Mouse (Mus musculus) CH12F3 (cell line): Measurements from ENCODE around the gene Sh3bp1.
"Not testable (repeated sequence)": the region's sequence is repeated elsewhere in the genome, so short reads cannot be mapped to it uniquely, and the experiment has no call there.

Experiments used
- in situ Hi-C: fragments of 300-500 bp; cut with MboI; formaldehyde crosslinking; loops from 2 replicates; pipeline ENCODE4 v1.14.3; 2020; ENCODE audit warnings: low sequenced_read_pairs

The Sh3bp1 gene

GRCm38 (mm10) chr15:78876991-78877809 is 22.4 kb upstream of the Sh3bp1 start, which contains the start of gene Gga1:
Gene Gga1 (plus strand): TSS chr15:78877190.
- in situ Hi-C loops: no loop called here

GRCm38 (mm10) chr15:78877810-78878390 is 21.7 kb upstream of the Sh3bp1 start:
- in situ Hi-C loops: no loop called here

DNA sequence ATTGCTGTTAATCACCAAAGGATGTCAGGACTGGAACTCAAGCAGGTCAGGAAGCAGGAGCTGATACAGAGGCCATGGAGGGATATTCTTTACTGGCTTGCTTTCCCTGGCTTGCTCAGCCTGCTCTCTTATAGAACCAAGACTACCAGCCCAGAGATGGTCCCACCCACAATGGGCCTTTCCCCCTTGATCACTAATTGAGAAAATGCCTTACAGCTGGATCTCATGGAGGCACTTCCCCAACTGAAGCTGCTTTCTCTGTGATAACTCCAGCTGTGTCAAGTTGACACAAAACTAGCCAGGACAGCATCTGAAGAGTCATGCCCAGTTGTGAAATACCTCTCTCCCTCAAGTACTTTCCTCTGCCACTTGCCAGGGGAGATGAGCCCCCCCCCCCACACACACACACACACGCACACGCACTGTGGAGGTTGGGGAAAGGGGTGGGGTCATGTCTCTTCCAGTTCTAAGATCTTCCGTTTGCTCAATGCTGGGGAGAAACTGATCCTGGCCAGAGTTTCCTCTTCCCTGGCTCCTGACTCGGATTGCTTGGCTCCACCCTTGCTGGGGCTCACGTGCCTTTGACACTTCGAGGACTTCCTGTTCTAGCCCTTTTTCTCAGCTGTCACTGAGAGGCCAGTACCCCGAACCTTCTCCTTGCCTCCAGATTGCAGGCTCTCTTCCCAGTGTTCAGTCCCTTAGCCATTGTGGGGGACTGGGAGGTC is 20.6 kb upstream of the Sh3bp1 start:
- in situ Hi-C loops: not testable (repeated sequence)

DNA sequence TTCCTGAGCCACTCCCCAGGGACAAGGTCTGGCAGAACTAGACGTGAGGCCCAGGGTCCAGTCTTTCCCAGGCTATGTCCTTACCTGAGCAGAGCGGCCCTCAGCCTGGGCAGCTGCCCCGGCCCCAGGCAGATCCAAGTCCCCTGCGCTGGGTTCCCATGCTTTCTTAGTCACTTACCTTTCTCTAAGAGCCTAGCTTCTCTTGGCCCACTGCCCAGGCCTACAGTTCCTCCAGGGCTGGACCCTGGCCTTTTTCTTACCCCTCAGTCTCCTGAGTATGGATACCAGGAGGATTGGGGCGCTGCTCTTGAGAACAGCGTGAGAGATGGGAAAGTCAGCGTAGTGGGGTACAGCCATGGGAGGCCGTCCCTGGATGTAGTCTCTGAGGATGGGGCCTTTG is 19.1 kb upstream of the Sh3bp1 start:
- in situ Hi-C loops: no loop called here

DNA sequence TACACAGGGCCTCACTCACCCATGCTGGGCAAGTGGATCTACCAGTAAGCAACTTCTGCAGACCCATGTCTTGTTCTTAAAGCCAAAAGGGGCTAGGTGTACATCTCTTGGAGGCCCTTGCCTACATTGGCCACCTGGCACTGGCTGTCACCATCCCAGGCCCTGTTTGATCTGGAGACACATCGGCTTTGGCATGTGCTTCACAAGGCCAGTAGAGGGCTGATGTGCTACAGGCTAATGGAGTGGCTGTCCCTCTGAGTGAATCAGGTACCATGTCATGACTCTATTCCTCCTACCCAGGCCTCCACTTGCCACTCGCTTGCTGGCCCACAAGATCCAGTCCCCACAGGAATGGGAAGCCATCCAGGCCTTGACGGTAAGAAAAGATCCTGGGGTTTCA is 17.7 kb upstream of the Sh3bp1 start:
- in situ Hi-C loops: no loop called here

GRCm38 (mm10) chr15:78889401-78889853 is 10.1 kb upstream of the Sh3bp1 start:
- in situ Hi-C loops: no loop called here

- in situ Hi-C loops: no loop called here
Measured at GRCm38 (mm10) chr15:78892440-78892839, 7.1 kb upstream of the Sh3bp1 start.

DNA sequence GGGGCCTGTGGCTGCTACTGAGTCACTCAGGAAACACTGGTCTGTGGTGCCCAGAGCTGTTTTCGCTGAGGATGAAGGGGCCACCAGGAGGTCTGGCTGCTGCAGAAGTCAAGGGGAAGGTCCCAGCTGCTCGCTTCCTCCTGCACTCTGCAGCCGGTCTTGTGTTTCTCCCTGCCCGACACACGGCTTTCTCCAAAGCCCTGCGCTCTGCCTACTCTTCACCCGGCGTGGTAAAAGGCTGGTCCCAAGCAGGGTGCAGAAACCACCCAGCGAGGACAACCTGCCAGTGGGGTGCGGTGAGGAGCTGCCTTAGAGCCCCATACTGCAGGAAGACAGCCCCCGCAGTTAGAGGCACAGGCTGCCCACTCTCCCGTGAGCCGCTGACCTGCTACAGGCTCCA is 4.8 kb upstream of the Sh3bp1 start:
- in situ Hi-C loops: no loop called here

- in situ Hi-C loops: no loop called here
Measured at GRCm38 (mm10) chr15:78895741-78896140, 3.8 kb upstream of the Sh3bp1 start.

DNA sequence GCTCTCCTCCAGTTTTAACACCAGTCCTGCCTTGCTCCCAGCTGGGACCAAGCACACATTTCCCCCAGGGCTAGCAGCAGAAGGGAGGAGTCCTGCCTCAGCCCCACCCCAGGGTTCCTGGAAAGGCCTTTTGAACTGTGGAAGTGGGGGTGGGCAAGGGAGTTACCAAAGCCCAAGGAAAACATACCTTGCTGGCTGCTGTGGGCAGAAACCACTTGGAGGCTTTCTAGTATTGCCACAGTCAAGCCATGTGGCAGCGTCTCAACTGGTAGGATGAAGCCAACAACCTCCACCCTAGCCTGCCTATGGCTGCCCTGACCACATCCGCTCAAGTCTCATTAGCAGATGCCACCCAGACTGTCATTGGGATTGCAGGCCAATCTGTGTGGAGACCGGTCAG is 3.4 kb upstream of the Sh3bp1 start:
- in situ Hi-C loops: no loop called here

- in situ Hi-C loops: no loop called here
Measured at GRCm38 (mm10) chr15:78897488-78897887, 2.1 kb upstream of the Sh3bp1 start.

- in situ Hi-C loops: no loop called here
Measured at GRCm38 (mm10) chr15:78898507-78899001, 1.0 kb upstream of the Sh3bp1 start.

GRCm38 (mm10) chr15:78899409-78899739 is 194 bp upstream of the Sh3bp1 start, which contains the start of gene Gm49510:
Gene Gm49510 (plus strand): TSS chr15:78899667.
- in situ Hi-C loops: no loop called here

GRCm38 (mm10) chr15:78900585-78901421 is 1.2 kb downstream of the Sh3bp1 start:
- in situ Hi-C loops: no loop called here

GRCm38 (mm10) chr15:78901422-78901789 is 1.8 kb downstream of the Sh3bp1 start:
- in situ Hi-C loops: no loop called here

DNA sequence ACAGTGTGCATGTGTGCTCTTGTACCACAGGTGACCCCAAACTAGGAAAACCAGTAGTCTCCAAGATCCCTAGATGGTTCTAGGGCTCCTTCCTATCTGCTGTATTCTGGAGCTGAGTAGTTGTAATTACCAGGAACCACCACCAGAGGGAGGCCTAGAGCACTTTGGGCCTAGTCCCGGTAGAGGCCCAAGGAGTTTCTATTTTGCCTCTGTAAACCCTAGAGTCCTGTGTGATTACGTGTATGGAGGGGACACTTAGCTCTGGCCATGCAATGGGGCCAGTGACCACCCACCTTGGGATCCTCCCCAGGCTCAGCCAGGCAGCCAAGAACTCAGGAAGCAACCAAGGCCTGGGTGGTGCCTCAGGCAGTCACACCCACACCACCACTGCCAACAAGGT is 3.7 kb downstream of the Sh3bp1 start:
- in situ Hi-C loops: no loop called here

DNA sequence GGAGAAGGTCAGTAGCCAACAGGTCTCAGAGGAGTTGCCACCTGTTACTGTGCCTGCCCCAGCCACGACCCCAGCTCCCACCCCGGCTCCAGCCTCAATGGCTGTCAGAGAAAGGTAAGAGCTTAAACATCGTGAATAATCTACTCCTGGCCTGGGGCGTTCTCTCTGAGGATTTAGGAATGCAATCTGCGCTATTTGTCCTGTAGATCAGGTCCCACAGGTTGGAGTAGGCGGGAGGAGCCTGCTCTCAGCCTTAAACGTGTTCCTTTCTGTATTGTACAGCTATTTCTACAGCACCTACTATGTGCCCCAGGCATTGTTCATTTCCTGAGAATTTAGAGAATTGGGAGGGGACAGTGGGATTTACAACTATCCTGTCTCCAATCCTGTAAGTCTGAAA is 8.8 kb downstream of the Sh3bp1 start:
- in situ Hi-C loops: no loop called here

DNA sequence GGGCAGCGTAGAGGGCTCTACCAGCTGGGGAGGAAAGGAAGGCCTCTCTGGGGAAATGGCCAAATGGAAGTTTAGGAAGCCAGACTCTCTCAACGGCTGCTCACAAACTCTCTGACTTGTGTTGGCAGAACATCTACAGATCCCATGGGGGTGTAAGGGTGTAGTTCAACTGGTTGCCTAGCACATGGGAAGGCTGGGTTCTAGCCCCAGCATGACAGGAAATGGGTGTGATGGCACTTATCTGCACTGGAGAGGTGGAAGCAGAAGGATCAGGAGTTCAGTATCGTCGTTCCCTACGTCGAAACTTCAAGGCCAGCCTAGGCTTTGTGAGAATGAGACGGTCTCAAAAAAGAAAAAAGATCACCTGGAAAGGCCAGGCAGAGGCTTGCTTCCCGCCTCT is 9.4 kb downstream of the Sh3bp1 start:
- in situ Hi-C loops: no loop called here

DNA sequence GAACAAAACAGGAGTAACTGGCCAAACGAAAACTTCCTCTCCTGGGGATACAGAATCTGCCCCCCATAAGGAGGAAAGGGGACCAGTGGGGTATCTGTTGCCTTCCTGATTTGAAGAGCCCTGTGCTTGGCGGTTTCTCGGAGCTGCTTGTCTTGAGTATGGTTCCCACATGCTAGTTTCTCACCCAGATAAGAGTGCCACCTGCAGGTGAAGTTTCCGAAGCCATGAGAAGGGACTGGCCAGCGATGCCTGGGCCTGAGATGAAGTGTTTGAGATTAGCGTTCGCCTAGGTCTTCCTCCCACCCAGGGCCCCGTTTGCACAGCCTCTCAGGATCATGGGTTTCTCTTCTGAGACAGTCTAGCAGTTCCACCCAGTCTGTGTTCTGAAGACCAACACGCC is 12.5 kb downstream of the Sh3bp1 start:
- in situ Hi-C loops: no loop called here

DNA sequence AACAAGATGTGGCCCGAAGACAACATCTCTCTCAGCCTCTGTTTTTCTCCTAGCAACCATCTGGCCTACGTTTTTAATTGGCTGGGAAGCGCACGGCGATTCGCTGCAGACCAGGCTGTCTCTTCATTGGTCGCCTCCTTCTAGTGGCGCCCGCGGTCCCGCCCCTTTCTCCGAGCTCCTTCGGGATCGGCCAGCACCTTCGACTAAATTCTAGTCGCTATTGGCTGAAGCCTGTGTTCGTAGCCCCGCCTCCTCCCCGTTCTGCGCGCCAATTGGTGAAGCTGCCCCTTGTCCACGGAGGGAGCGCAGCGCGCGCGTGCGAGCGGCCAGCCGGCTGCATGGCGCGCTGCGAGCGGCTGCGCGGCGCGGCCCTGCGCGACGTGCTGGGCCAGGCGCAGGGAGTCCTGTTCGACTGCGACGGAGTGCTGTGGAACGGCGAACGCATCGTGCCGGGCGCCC is 14.1 kb downstream of the Sh3bp1 start, which contains the start of gene Pdxp:
Pdxp (plus strand) TSS at position 288 of the 459 bp plus-strand sequence.
- in situ Hi-C loops: no loop called here
